Mouse (Mus musculus) ovary, adult 18-20 months (tissue): Measurements from ENCODE around the gene Dgcr2.

ENCODE experiments used
- DNase-seq: peaks from one replicate; pipeline ENCODE4 v3.0.0; 2022; ENCODE audit warnings: low spot score, mixed read lengths

The Dgcr2 gene

DNA sequence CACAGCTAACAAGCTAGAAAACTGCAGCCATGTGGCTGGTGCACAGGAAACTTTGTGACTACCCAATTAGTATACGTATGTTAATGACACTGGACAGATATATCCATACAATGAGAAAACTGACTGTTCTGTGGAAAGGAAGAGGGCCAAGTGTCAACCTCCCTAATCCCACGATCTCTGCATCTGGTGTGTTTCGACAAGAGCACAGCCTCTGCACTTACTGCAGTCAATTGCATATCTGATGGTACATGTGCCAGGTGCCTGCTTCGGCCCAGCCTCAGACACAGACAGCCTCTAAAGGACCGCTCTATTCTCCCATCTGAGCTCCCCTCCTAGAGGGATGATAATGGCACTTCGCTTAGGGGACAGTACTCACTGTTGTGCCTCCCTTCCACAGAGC lies 49.9 kb downstream of the Dgcr2 start:
- DNase-seq = no peak

GRCm38 (mm10) chr16:17843701-17844365 lies 54.5 kb downstream of the Dgcr2 start:
- DNase-seq = no peak

DNA sequence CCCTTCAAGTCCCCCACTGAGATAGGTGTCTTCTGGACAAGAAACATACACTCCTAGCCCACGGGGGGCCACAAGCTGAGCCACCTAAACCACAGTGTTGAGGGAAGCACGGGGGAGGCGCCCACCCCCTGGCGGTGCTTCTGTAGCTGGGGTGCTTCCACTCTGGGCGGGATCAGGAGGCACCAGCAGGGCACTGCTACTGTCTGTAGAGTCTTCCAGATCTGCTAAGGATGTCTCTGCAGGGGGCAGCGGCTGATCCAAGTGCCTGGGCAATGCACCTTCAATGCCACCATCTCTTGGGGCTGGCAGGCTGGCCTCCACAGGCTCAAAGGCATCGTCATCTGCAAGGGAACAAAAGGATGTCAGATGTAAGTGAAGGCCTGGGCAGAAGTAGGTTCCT lies 55.9 kb downstream of the Dgcr2 start:
- no peak for DNase-seq

GRCm38 (mm10) chr16:17839976-17840375 lies 58.4 kb downstream of the Dgcr2 start:
- no peak for DNase-seq

GRCm38 (mm10) chr16:17838051-17838450 lies 60.3 kb downstream of the Dgcr2 start, which contains the start of gene Car15:
TSS of gene Car15 (minus strand) at chr16:17838364.
- no peak for DNase-seq

- DNase-seq = no peak
Observed at GRCm38 (mm10) chr16:17835481-17835880, 62.9 kb downstream of the Dgcr2 start.

DNA sequence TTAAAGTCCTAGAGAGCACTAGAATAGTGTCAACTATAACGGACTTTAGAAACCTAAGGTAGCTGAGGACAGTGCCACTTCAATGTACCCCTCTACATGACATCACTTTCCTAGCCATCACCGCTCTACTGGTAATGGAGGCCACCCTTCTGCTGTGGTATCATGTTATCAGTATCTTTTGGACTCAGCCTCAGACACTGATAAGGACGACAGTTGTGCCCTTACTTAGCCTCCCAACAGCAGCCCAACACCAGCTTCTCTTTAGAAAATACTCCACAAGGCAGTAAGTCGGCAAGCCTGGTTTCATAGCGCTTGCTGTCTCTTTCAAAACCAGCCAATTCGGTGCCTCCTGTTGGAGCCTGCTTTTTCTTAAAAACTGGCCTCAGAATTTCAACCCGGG lies 63.8 kb downstream of the Dgcr2 start:
- DNase-seq = no peak

DNA sequence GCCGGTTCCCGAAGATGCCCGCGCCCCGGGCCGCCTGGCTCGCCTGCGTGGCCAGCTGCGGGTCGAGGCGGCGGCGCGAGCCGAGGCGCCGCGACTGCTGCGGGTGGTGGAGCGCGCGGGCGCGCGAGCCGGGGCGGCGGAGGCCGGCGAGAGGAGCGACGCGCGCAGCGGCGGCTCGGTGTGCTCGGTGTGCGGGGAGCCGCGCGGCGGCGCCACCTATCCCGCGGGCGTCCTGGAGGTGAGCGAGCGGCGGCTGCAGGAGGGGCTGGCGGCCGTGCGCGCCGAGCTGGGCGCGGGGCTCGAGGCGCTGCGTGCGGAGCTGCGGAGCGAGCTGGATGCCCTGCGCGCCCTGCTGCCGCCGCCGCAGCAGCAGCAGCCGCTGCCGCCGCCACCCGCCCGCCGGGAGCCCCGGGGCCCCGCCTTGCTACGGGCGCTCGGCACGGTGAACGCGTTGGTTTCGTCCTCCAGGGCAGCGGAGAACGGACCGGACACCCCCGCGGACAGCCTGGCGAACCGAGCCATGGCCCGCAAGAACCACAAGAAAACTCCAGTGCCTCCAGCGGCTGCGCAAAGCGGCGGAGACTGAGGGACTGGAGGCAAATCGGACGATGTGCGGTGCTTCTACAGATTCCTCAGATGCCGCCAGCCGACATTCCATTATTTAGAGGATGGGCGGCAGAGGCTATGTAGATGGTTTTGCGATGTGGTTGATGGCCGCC lies 64.5 kb downstream of the Dgcr2 start:
- DNase-seq = no peak

- DNase-seq = no peak
Observed at GRCm38 (mm10) chr16:17833321-17833680, 65.1 kb downstream of the Dgcr2 start.

GRCm38 (mm10) chr16:17832821-17833220 lies 65.5 kb downstream of the Dgcr2 start, which contains the start of gene B830017H08Rik:
TSS of gene B830017H08Rik (plus strand) at chr16:17833121.
- DNase-seq = no peak

DNA sequence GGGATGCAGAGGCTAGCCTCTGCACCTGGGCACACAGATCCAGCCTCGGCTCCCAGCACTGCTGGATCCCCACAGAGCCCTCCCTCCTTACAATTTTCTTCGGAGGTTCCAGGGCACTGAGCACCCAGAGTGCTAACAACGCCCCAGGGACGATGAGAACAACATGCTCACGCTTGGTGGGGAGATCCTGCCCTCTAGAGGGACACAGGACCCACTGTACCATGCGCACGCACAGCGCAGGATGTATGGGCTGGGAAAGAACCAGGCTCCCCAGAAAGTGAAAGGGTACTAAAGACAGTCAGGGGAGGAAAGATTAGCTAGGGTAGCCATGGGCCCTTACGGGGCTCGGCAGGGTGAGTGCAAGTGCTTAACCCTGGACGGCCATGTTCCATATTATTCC lies 66.6 kb downstream of the Dgcr2 start:
- DNase-seq = no peak

GRCm38 (mm10) chr16:17830385-17831178 lies 67.8 kb downstream of the Dgcr2 start:
- DNase-seq = no peak

DNA sequence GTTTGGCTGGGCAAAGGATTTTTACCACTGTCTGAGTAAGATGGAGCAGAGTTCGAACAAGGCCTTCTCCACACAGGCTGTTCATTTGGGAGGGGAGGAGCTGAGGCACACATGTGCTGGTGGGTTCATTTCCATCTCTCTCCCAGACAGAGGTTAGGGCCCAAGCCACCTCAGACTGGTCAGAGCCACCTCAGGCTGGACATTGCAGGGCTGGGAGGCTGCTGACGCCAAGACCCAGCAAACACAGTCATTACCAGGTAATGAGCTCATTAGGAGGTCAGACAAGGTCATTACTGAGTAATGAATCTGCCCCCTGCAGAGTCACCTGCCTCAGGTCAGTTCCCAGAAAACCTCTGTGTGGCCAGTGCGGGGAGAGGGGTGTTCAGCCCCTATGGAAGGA lies 69.5 kb downstream of the Dgcr2 start:
- no peak for DNase-seq

DNA sequence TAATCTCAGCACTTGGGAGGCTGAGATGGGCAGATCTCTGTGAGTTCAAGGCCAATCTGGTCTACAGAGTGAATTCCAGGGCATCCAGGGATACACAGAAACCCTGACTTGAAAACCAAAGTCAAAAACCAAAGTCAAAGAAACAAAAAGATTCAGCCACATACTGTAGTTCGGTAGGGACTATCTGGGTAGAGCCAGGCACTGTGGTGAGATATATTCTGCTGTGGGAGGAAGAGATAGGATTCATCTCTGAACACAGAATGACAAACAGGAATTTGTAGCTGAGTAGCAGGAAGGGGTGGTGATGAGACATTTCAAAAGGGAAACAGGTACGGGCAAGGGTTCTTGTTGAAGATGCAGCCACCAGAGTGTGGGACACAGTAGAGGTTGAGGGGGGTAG lies 70.1 kb downstream of the Dgcr2 start:
- no peak for DNase-seq

DNA sequence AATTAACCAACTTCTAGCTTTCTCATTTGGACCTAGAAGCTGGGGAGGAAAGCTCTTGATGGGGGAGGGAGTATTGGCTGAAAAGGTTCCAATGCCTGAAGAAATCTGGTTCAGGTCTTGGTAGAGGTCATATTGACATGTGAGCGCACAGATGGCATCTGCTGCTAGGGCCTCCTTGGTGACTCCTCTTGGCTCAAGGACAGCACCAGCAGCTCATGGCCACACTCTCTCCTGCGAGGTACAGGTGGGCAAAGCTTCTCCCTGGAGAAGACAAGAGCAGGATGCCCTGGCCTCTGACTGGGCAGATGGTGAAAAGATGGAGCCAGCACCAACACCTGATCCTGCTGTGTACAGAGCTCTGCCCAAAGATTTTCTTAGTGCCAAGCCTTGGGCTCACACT lies 71.9 kb downstream of the Dgcr2 start:
- DNase-seq = no peak

GRCm38 (mm10) chr16:17816528-17816927 lies 81.8 kb downstream of the Dgcr2 start:
- no peak for DNase-seq

DNA sequence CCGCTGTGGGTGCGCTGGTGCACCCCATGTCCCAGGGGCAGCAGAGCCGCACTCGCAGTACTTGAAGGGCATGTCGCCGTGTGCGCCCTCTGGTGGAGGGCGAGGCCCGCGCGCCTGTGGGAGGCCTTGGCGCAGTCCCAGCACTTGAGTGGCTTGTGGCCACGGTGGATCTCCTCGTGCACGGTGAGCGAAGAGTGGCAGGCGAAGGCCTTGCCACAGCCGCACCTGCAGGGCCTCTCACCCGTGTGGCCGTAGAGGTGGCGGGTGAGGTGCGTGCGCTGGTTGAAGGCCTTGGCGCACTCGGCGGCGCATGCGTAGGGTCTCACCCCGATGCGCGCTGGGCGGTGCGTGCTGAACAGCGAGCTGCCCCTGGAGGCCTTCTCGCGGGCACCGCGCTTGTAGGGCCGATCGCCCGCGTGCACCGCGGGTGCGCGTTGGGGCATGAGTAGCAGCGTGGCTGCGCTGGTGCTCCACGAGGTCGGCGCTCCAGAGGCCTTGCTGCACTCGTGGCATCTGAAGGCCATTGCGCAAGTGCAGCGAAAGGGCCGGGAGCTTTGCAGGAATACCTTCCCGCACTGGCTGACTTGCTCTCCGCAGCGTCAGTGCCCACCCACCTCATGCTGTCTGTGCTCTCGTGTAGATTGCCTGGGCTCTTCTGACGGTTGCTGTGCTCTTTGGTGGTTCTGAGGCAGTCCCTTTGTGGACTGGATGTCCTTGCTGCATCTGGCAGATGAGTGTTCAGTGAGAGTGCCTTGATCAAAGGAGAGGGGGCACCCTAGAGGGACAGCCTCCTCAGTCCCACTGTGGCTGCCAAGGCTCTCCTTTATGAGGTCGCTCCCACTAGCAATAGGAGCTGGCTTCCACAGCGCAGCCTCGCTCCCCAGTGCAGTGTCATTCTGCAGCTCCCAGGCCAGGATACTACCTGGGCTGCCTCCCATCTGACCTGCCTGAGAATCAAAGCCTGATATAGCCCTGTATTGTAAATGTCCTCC lies 82.7 kb downstream of the Dgcr2 start:
- DNase-seq = peak; percentile 52

DNA sequence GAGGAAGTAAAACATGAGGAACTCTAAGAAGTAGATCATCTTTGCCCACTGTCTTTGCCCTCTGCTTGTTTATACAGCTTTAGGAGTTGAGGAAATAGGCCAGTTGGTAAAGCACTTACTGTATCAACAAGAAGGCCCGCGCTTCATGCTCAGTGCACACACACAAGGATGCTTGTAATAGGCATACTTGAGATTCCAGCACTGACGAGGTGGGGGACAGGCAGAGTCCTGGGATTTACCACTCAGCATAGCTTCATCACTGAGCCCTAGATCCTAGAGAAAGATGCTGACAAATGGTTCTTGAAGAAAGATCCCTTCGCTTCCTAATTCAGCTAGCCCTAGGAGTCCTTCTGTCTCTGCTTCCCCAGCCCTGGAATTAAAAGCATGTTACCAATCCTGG lies 85.2 kb downstream of the Dgcr2 start:
- DNase-seq = no peak

DNA sequence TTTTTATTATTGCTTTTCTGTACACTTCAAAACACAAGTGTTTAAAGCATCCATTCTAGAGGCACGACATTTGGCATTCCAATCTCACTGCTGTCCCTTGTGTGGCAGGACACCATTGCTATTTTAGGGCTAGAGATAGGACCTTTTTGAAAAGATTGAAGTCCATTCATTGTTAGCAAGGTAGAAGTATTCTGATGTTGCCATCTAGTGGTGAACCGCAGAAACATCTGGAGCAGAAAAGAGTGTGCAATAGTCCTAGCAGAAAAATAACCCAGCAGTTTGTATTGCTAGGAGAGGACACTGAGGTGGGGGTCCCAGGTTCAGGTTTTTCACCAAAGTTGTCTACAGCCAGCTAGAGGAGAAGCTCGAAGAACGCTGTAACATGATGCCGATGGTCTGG lies 86.2 kb downstream of the Dgcr2 start:
- DNase-seq = no peak

- DNase-seq = no peak
Observed at GRCm38 (mm10) chr16:17809711-17810110, 88.7 kb downstream of the Dgcr2 start.

DNA sequence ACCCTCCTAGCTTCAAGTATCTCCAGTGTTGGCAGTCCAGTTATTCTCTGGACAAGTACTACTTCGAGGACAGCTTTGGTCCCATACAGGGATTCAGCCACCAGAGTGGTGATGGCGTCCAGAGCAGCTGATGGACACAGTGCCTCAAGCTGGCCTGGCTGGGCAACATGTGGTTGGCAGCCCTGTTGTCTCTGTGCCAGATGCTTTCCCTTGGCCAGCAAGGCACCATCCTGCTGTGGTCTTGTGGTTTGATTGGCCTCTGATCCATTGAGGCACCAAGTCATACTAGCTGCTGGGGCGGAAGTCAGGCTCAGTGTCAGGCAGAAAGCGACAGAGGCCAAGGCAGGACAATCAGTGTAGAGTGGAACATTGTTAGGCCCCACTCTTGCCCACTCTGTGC lies 89.2 kb downstream of the Dgcr2 start:
- no peak for DNase-seq
